Mouse (Mus musculus) thymus, postnatal 10 days (tissue): ENCODE measurements around the gene Rasgef1a.

Experiments used
- DNase-seq, 2 experiments: peaks; one replicate each; pipeline ENCODE4 v3.0.0; 2021; ENCODE audit warnings: low spot score in 2 of 2

Gene Rasgef1a

GRCm38 (mm10) chr6:118010756-118011615 is at the start of gene Rasgef1a:
Rasgef1a (plus strand) TSS chr6:118011438.
- no peak for DNase-seq

- DNase-seq: no peak
These were observed 48.0 kb upstream of the Rasgef1a start for GRCm38 (mm10) chr6:117963201-117963600.

GRCm38 (mm10) chr6:117966729-117967128 is 44.5 kb upstream of the Rasgef1a start:
- no peak for DNase-seq

GRCm38 (mm10) chr6:117987173-117987572 is 24.1 kb upstream of the Rasgef1a start:
- DNase-seq: no peak

- no peak for DNase-seq
These were observed 22.0 kb upstream of the Rasgef1a start for GRCm38 (mm10) chr6:117989209-117989608.

- no peak for DNase-seq
These were observed 20.6 kb upstream of the Rasgef1a start for GRCm38 (mm10) chr6:117990649-117991048.

- DNase-seq: no peak
These were observed 19.9 kb upstream of the Rasgef1a start for GRCm38 (mm10) chr6:117991297-117991696.

- DNase-seq: no peak
These were observed 19.3 kb upstream of the Rasgef1a start for GRCm38 (mm10) chr6:117991928-117992327.

GRCm38 (mm10) chr6:117995168-117995567 is 16.1 kb upstream of the Rasgef1a start:
- no peak for DNase-seq

- DNase-seq: peak in 1 of 2 experiments; percentile 10
These were observed 10.0 kb upstream of the Rasgef1a start for GRCm38 (mm10) chr6:118001272-118001671.

GRCm38 (mm10) chr6:118007302-118007701 is 3.9 kb upstream of the Rasgef1a start:
- peak in 1 of 2 experiments; percentile 29 for DNase-seq

GRCm38 (mm10) chr6:118007843-118008539 is 3.2 kb upstream of the Rasgef1a start:
- DNase-seq: no peak

GRCm38 (mm10) chr6:118010256-118010655 is 982 bp upstream of the Rasgef1a start:
- DNase-seq: no peak

- DNase-seq: no peak
These were observed 528 bp downstream of the Rasgef1a start for GRCm38 (mm10) chr6:118011616-118012316.

- DNase-seq: no peak
These were observed 1.1 kb downstream of the Rasgef1a start for GRCm38 (mm10) chr6:118012317-118012700.

- DNase-seq: no peak
These were observed 2.0 kb downstream of the Rasgef1a start for GRCm38 (mm10) chr6:118012987-118013866.

GRCm38 (mm10) chr6:118014881-118015280 is 3.6 kb downstream of the Rasgef1a start:
- DNase-seq: no peak

GRCm38 (mm10) chr6:118015971-118016370 is 4.7 kb downstream of the Rasgef1a start:
- DNase-seq: no peak

- no peak for DNase-seq
These were observed 7.4 kb downstream of the Rasgef1a start for GRCm38 (mm10) chr6:118018666-118019065.

- no peak for DNase-seq
These were observed 8.3 kb downstream of the Rasgef1a start for GRCm38 (mm10) chr6:118019569-118019968.
